ENCODE assay signal across 9 mouse cellular contexts in the genomic region with DNA sequence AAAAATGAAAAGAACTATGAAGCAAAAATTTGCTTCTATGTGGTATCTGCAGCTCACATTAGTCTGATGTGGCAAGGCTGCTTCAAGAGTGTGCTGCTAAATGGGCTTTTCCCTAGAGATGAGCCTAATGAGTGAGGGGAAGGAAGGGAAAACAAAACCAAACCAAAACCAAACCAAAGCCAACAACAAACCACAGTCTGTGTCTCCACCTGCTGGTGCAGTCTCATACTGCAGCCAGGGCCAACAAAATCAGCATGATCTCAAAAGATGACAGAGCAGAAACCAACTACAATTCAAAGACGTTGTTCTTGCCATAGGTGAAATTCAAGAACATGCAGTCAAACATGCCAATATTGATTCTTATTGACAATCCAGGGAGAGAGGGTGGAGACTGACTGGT. TPM values are rescaled to one million over a fixed set of nuclear protein-coding genes. Genes with fewer than 3 reads are reported as not detected.
A peak's percentile ranks its signal among the peaks of the same experiment; 100 is the strongest.
DNase-seq lines count a peak whose midpoint lies in the region; ATAC-seq and TF ChIP-seq lines count a peak whose summit lies in the region.
"Had no signal": no experiment of that assay in that cellular context is flagged by ENCODE, and none has a peak within 500 bp of the region (broad histone marks: within the 10 kb centered on the region; RNA-seq: fewer than 3 reads in every experiment).

No protein-coding gene starts in this region.

- no peak overlapping the region for H3K4me3 ChIP-seq in C2C12 (ENCODE audit: insufficient read depth, poor library complexity, severe bottlenecking)
- H3K4me3 ChIP-seq in bone marrow, adult 2 months (replicated peaks; ENCODE audit: control insufficient read depth, low read depth, low read length): no peak overlapping the region
- no peak overlapping the region for H3K4me3 ChIP-seq in forebrain, postnatal 0 days (ENCODE audit: low read depth, low read length)
- no peak overlapping the region for H3K4me3 ChIP-seq in stomach, postnatal 0 days (ENCODE audit: low read depth, low read length)

- H3K4me1 ChIP-seq in bone marrow, adult 2 months (ENCODE audit: control insufficient read depth, insufficient read depth, low read length): no peaks in the 10 kb centered on the region
- H3K4me1 ChIP-seq in forebrain, postnatal 0 days (ENCODE audit: insufficient read depth): no peaks in the 10 kb centered on the region
- H3K4me1 ChIP-seq in stomach, postnatal 0 days (replicated peaks; ENCODE audit: control insufficient read depth, insufficient read depth): no peaks in the 10 kb centered on the region

- H3ac ChIP-seq in C2C12 (ENCODE audit: control insufficient read depth, insufficient read length, low read depth): no peak overlapping the region

- 22% methylated on average over 1 of the region's 1 CpGs for WGBS in bone marrow, adult 2 months
- WGBS in forebrain, postnatal 0 days: 32% methylated on average over 1 of the region's 1 CpGs
- WGBS in stomach, postnatal 0 days: 52% methylated on average over 1 of the region's 1 CpGs

- no peaks in the 10 kb centered on the region for H3K27me3 ChIP-seq in C2C12 (ENCODE audit: control insufficient read depth, insufficient read depth, insufficient read length)
- no peaks in the 10 kb centered on the region for H3K27me3 ChIP-seq in forebrain, postnatal 0 days (ENCODE audit: insufficient read depth, low read length)
- no peaks in the 10 kb centered on the region for H3K27me3 ChIP-seq in stomach, postnatal 0 days (ENCODE audit: control insufficient read depth, insufficient read depth, low read length)

- H3K27ac ChIP-seq in bone marrow, adult 2 months (ENCODE audit: control insufficient read depth, insufficient read depth, low read depth, low read length, poor library complexity): no peak overlapping the region
- H3K27ac ChIP-seq in forebrain, postnatal 0 days (ENCODE audit: low read depth, low read length): no peak overlapping the region
- H3K27ac ChIP-seq in stomach, postnatal 0 days (replicated peaks): no peak overlapping the region

- ATAC-seq in forebrain, postnatal 0 days: peak; percentile 32; the same call in 1 of the 2 replicates
- ATAC-seq in megakaryocyte, adult 5-6 weeks (ENCODE audit: poor library complexity, severe bottlenecking): peak; percentile 71
- no peak for ATAC-seq in stomach, postnatal 0 days (ENCODE audit: low FRiP score, low TSS enrichment)

- H3K4me2 ChIP-seq in forebrain, postnatal 0 days (ENCODE audit: low read depth): no peak overlapping the region
- H3K4me2 ChIP-seq in stomach, postnatal 0 days (replicated peaks; ENCODE audit: low read depth): no peak overlapping the region

- no peak for TF ChIP-seq EP300 in stomach, postnatal 0 days (optimal IDR thresholded peaks at IDR 0.05)

- H3K9ac ChIP-seq in forebrain, postnatal 0 days: no peak overlapping the region
- no peak overlapping the region for H3K9ac ChIP-seq in stomach, postnatal 0 days (ENCODE audit: low read length)

- peaks cover 18% of the 10 kb centered on the region for H3K36me3 ChIP-seq in C2C12 (ENCODE audit: control insufficient read depth, insufficient read depth)
- peaks cover 6% of the 10 kb centered on the region; the same call in 1 of the 2 replicates for H3K36me3 ChIP-seq in forebrain, postnatal 0 days (ENCODE audit: insufficient read depth)
- H3K36me3 ChIP-seq in stomach, postnatal 0 days (ENCODE audit: control insufficient read depth, insufficient read depth, low read length): no peaks in the 10 kb centered on the region

- peak; percentile 37 for TF ChIP-seq CTCF in C2C12 (IDR thresholded peaks at IDR 0.05; ENCODE audit: control insufficient read depth, insufficient read depth, insufficient read length)
- peak; percentile 53 for TF ChIP-seq CTCF in bone marrow, adult 2 months (IDR thresholded peaks at IDR 0.05; ENCODE audit: control insufficient read depth, insufficient read depth, low read length)
- peak; percentile 86 for TF ChIP-seq CTCF in forebrain, postnatal 0 days (IDR thresholded peaks at IDR 0.05; ENCODE audit: low read depth)
- peak; percentile 86 for TF ChIP-seq CTCF in stomach, postnatal 0 days (IDR thresholded peaks at IDR 0.05; ENCODE audit: low read depth)

- H3K79me2 ChIP-seq in C2C12 (ENCODE audit: control insufficient read depth, insufficient read depth): no peaks in the 10 kb centered on the region

- H3K79me3 ChIP-seq in C2C12 (ENCODE audit: low read depth): no peaks in the 10 kb centered on the region

- peak; percentile 33 for DNase-seq in gastrocnemius, adult 18-20 months (ENCODE audit: low spot score)
- DNase-seq in gastrocnemius, postnatal 25 days: no peak
- peak; percentile 73 for DNase-seq in forebrain, postnatal 0 days
- peak; percentile 73 to 74 for DNase-seq in layer of hippocampus, postnatal 10 days (ENCODE audit: low spot score in 2 of 2)
- DNase-seq in stomach, postnatal 0 days (ENCODE audit: low spot score): peak; percentile 40

- TF ChIP-seq POLR2A in bone marrow, adult 2 months (IDR thresholded peaks at IDR 0.05; ENCODE audit: borderline replicate concordance, control insufficient read depth, low read depth, low read length): no peak

- H3K9me3 ChIP-seq in forebrain, postnatal 0 days (ENCODE audit: low read length): no peaks in the 10 kb centered on the region
- H3K9me3 ChIP-seq in stomach, postnatal 0 days (ENCODE audit: control insufficient read depth, low read length): no peaks in the 10 kb centered on the region

TF ChIP-seq in C2C12, 6 proteins besides CTCF, POLR2A, EP300 and RAD21:
- TF ChIP-seq MYOG (IDR thresholded peaks at IDR 0.05; ENCODE audit: control insufficient read depth, extremely low read depth, insufficient read length) (no peak), MAX (IDR thresholded peaks at IDR 0.05) (no peak), CEBPB (IDR thresholded peaks at IDR 0.05; ENCODE audit: low read depth) (no peak), USF1 (IDR thresholded peaks at IDR 0.05; ENCODE audit: low read depth) (no peak), FOSL1 (IDR thresholded peaks at IDR 0.05; ENCODE audit: insufficient read depth, low read length, poor library complexity, severe bottlenecking) (no peak), MYOD1 (IDR thresholded peaks at IDR 0.05; ENCODE audit: control insufficient read depth, insufficient read length, low read depth) (no peak)
TF ChIP-seq in C2C12: peak in this region for 0.

RNA-seq across cellular contexts. Expression of gene Sms, which starts 37.7 kb away (rescaled TPM):
- 10 to 100 TPM; 65.2 to 78.9 TPM for total RNA-seq in gastrocnemius, adult 18-20 months (2021)
- 10 to 100 TPM; 41.5 to 47.8 TPM for total RNA-seq in gastrocnemius, postnatal 25 days (2021)
- 39.1 TPM for polyA plus RNA-seq in C2C12 (2012; fragmentation: generic; extraction: Trizol)
- 13.5 and 18.0 TPM in 2 replicates for polyA plus RNA-seq in bone marrow, adult 2 months (2011; ENCODE audit: insufficient read depth, insufficient read length, low replicate concordance, missing spikeins)
- 153 and 154 TPM in 2 replicates for total RNA-seq in forebrain, postnatal 0 days (2014; rRNA removed)
- 146 and 159 TPM in 2 replicates for polyA plus RNA-seq in forebrain, postnatal 0 days (2015; fragmentation: Nextera tagmentation; extraction: Ambion mirVana)
- total RNA-seq in layer of hippocampus, postnatal 10 days (2021): 100 to 1,000 TPM in 1 of 2 experiments, 10 to 100 TPM in 1; 89.3 to 102 TPM
- total RNA-seq in megakaryocyte, adult 5-6 weeks (2015): 38.5 and 46.6 TPM in 2 replicates
- 30.7 and 49.4 TPM in 2 replicates for total RNA-seq in megakaryocyte, adult 5-6 weeks (2017)
- 28.3 and 30.7 TPM in 2 replicates for polyA plus RNA-seq in stomach, postnatal 0 days (2015; fragmentation: Nextera tagmentation; extraction: Ambion mirVana)

RNA-seq across cellular contexts. Expression of gene Phex, which starts 39.3 kb away (rescaled TPM):
- total RNA-seq in gastrocnemius, adult 18-20 months (2021): under 1 TPM; 0.16 to 0.45 TPM
- under 1 TPM; 0.29 to 0.33 TPM for total RNA-seq in gastrocnemius, postnatal 25 days (2021)
- polyA plus RNA-seq in C2C12 (2012; fragmentation: generic; extraction: Trizol): 0.63 TPM
- polyA plus RNA-seq in bone marrow, adult 2 months (2011; ENCODE audit: insufficient read depth, insufficient read length, low replicate concordance, missing spikeins): 0.90 and 1.9 TPM in 2 replicates
- total RNA-seq in forebrain, postnatal 0 days (2014; rRNA removed): 0.77 and 3.5 TPM in 2 replicates
- polyA plus RNA-seq in forebrain, postnatal 0 days (2015; fragmentation: Nextera tagmentation; extraction: Ambion mirVana): 0.06 and 0.08 TPM in 2 replicates
- total RNA-seq in layer of hippocampus, postnatal 10 days (2021): under 1 TPM; 0.50 to 0.54 TPM
- 0.11 and 0.20 TPM in 2 replicates for total RNA-seq in megakaryocyte, adult 5-6 weeks (2015)
- total RNA-seq in megakaryocyte, adult 5-6 weeks (2017): 0.15 and 0.16 TPM in 2 replicates
- 0.05 and 0.12 TPM in 2 replicates for polyA plus RNA-seq in stomach, postnatal 0 days (2015; fragmentation: Nextera tagmentation; extraction: Ambion mirVana)
- polyA plus RNA-seq: liver, embryonic 16.5 days had no signal
